Mouse (Mus musculus) liver, embryonic 14.5 days (tissue): ENCODE results near the gene Gm21149.
"Not testable (repeated sequence)": the region's sequence is repeated elsewhere in the genome, so short reads cannot be mapped to it uniquely, and the experiment has no call there.

Experiments used
- CTCF ChIP-seq: IDR thresholded peaks from 2 replicates; pipeline ENCODE4 v1.5.1; 2016; ENCODE audit warnings: antibody characterized with exemption, low read depth, control low read depth
- EP300 ChIP-seq: IDR thresholded peaks from 2 replicates; pipeline ENCODE4 v1.6.1; 2016; ENCODE audit warnings: antibody characterized with exemption, low read depth

GRCm38 (mm10) chr5:15498350-15498749 is 22.0 kb upstream of the Gm21149 start:
- not testable (repeated sequence) for TF ChIP-seq CTCF, EP300
